Mouse (Mus musculus) ES-Bruce4 (cell line): ENCODE data around the gene Pde4dip.

Source experiments
- CTCF ChIP-seq: IDR thresholded peaks from one replicate; pipeline ENCODE4 v1.8.1; 2011; ENCODE audit warnings: low read depth, low read length
- EP300 ChIP-seq: IDR thresholded peaks from 2 replicates; pipeline ENCODE4 v1.6.1; 2011; ENCODE audit warnings: low read depth, low read length; ENCODE audit not compliant: insufficient read depth
- POLR2A ChIP-seq: IDR thresholded peaks from one replicate; pipeline ENCODE4 v1.8.1; 2011; ENCODE audit warnings: low read length; ENCODE audit not compliant: insufficient read depth

GRCm38 (mm10) chr3:97797371-97797770, 91.1 kb downstream of the Pde4dip start:
- no peak for TF ChIP-seq CTCF
- TF ChIP-seq POLR2A = no peak
- TF ChIP-seq EP300 = no peak
